Mouse (Mus musculus) CH12.LX (cell line): Measurements from ENCODE around the gene Morn4. TPM values are rescaled to one million over a fixed set of nuclear protein-coding genes. Genes with fewer than 3 reads are reported as not detected.

Experiments used
- DNase-seq: peaks from one replicate; pipeline ENCODE4 v3.0.0-alpha.2; 2013; ENCODE audit errors: extremely low read depth
- H3K27ac ChIP-seq: 2 replicates; pipeline ENCODE4 v1.5.1; 2012; ENCODE audit warnings: low read depth, mild to moderate bottlenecking, control low read depth, moderate library complexity; ENCODE audit not compliant: insufficient read depth
- H3K27me3 ChIP-seq: replicated peaks from 2 replicates; pipeline ENCODE3; 2012; ENCODE audit warnings: inconsistent platforms
- H3K36me3 ChIP-seq, 2 experiments: replicated peaks in 1 of 2; 2 replicates each; pipeline versions ENCODE3 to v1.6.1; 2012; ENCODE audit warnings: inconsistent platforms in 1 of 2, low read length in 1 of 2, mild to moderate bottlenecking in 1 of 2, mixed read lengths in 1 of 2, moderate library complexity in 1 of 2; ENCODE audit not compliant: control insufficient read depth in 1 of 2, insufficient read depth in 1 of 2
- H3K4me1 ChIP-seq, 2 experiments: 2 replicates each; pipeline ENCODE4 v1.6.1; 2012; ENCODE audit warnings: inconsistent platforms in 1 of 2, moderate library complexity in 1 of 2; ENCODE audit not compliant: insufficient read depth in 2 of 2, control insufficient read depth in 1 of 2
- H3K4me2 ChIP-seq: 2 replicates; pipeline ENCODE4 v1.6.1; 2012; ENCODE audit warnings: low read depth, mild to moderate bottlenecking, control low read depth; ENCODE audit not compliant: poor library complexity, insufficient read depth, severe bottlenecking
- H3K4me3 ChIP-seq, 3 experiments: fragments of 150-350 bp in 1 of 3; sonication (generic) in 1 of 3; replicated peaks in 1 of 3; 2 replicates each; pipeline versions ENCODE3 to v1.5.1; 2011 to 2012; ENCODE audit warnings: low read depth in 2 of 3, low read length in 2 of 3, mild to moderate bottlenecking in 2 of 3, moderate library complexity in 2 of 3, control low read depth in 1 of 3, improper control_type of control experiment in 1 of 3, inconsistent platforms in 1 of 3, mixed read lengths in 1 of 3; ENCODE audit not compliant: poor library complexity in 1 of 3
- H3K79me2 ChIP-seq: replicated peaks from 2 replicates; pipeline ENCODE4 v1.6.1; 2012; ENCODE audit warnings: mild to moderate bottlenecking, moderate library complexity; ENCODE audit not compliant: control insufficient read depth, poor library complexity, insufficient read depth, severe bottlenecking; ENCODE audit errors: extremely low read depth
- H3K9ac ChIP-seq: 2 replicates; pipeline ENCODE4 v1.6.1; 2012; ENCODE audit warnings: low read depth, mild to moderate bottlenecking, control low read depth, moderate library complexity; ENCODE audit not compliant: insufficient read depth
- H3K9me3 ChIP-seq: replicated peaks from 2 replicates; pipeline ENCODE3; 2012; ENCODE audit warnings: low read length, inconsistent platforms, mixed read lengths
- BHLHE40 ChIP-seq: IDR thresholded peaks from 2 replicates; pipeline ENCODE4 v1.6.1; 2011; ENCODE audit warnings: mild to moderate bottlenecking, low read depth, low read length, improper control_type of control experiment
- CTCF ChIP-seq, 2 experiments: IDR thresholded peaks in 1 of 2; conservative IDR thresholded peaks in 1 of 2; 2 replicates each; pipeline ENCODE4 v1.5.1; 2011 to 2012; ENCODE audit warnings: low read depth in 2 of 2, low read length in 2 of 2, improper control_type of control experiment in 1 of 2, inconsistent platforms in 1 of 2, mild to moderate bottlenecking in 1 of 2, moderate library complexity in 1 of 2
- E2F4 ChIP-seq: IDR thresholded peaks from 2 replicates; pipeline ENCODE4 v1.6.1; 2011; ENCODE audit warnings: low read depth, low read length, improper control_type of control experiment; ENCODE audit not compliant: insufficient replicate concordance
- ELF1 ChIP-seq: IDR thresholded peaks from 2 replicates; pipeline ENCODE4 v1.6.1; 2014; ENCODE audit warnings: low read depth, mild to moderate bottlenecking, inconsistent platforms, low read length, improper control_type of control experiment
- IRF4 ChIP-seq: IDR thresholded peaks from 2 replicates; pipeline ENCODE4 v1.6.1; 2014; ENCODE audit warnings: low read depth, mild to moderate bottlenecking, inconsistent platforms, low read length, improper control_type of control experiment
- JUN ChIP-seq: IDR thresholded peaks from 2 replicates; pipeline ENCODE4 v1.6.1; 2011; ENCODE audit warnings: low read depth, mild to moderate bottlenecking, low read length, improper control_type of control experiment, moderate library complexity; ENCODE audit not compliant: insufficient read depth
- MAX ChIP-seq: IDR thresholded peaks from 2 replicates; pipeline ENCODE4 v1.6.1; 2011; ENCODE audit warnings: low read length, improper control_type of control experiment
- MYC ChIP-seq: IDR thresholded peaks from 2 replicates; pipeline ENCODE4 v1.6.1; 2011; ENCODE audit warnings: low read depth, mild to moderate bottlenecking, improper control_type of control experiment, low read length
- POLR2A ChIP-seq: IDR thresholded peaks from 2 replicates; pipeline ENCODE4 v1.6.1; 2011; ENCODE audit warnings: low read depth, mild to moderate bottlenecking, improper control_type of control experiment, low read length
- POLR2AphosphoS2 ChIP-seq: IDR thresholded peaks from 2 replicates; pipeline ENCODE4 v1.6.1; 2011; ENCODE audit warnings: low read depth, low read length, improper control_type of control experiment
- RAD21 ChIP-seq: IDR thresholded peaks from 2 replicates; pipeline ENCODE4 v1.6.1; 2011; ENCODE audit warnings: low read depth, mild to moderate bottlenecking, low read length, improper control_type of control experiment, moderate library complexity
- SIN3A ChIP-seq: IDR thresholded peaks from 2 replicates; pipeline ENCODE4 v1.6.1; 2012; ENCODE audit warnings: low read length, improper control_type of control experiment, inconsistent platforms
- SMC3 ChIP-seq: IDR thresholded peaks from 2 replicates; pipeline ENCODE4 v1.6.1; 2011; ENCODE audit warnings: low read depth, low read length, improper control_type of control experiment
- USF1 ChIP-seq: IDR thresholded peaks from 2 replicates; pipeline ENCODE4 v1.6.1; 2014; ENCODE audit warnings: low read depth, mild to moderate bottlenecking, inconsistent platforms, low read length, improper control_type of control experiment
- USF2 ChIP-seq: conservative IDR thresholded peaks from 2 replicates; pipeline ENCODE4 v1.6.1; 2011; ENCODE audit warnings: low read depth, low read length, improper control_type of control experiment
- ZKSCAN1 ChIP-seq: IDR thresholded peaks from 2 replicates; pipeline ENCODE4 v1.6.1; 2012; ENCODE audit warnings: low read depth, inconsistent platforms, low read length, improper control_type of control experiment, borderline replicate concordance
- dilution Hi-C: fragments of 300-500 bp; cut with MboI; formaldehyde crosslinking; loops from 2 replicates; pipeline ENCODE4 v1.14.3; 2020; ENCODE audit warnings: low sequenced_read_pairs; ENCODE audit not compliant: extremely low pct_unique_long_range_greater_than_20kb, extremely low pct_ligation_motif_present
- in situ Hi-C: fragments of 300-500 bp; cut with MboI; formaldehyde crosslinking; loops from 3 replicates; pipeline ENCODE4 v1.14.3; 2019; ENCODE audit warnings: low sequenced_read_pairs, low pct_ligation_motif_present, low pct_unique_long_range_greater_than_20kb, mixed read lengths
- polyA plus RNA-seq: library from polyadenylated mRNA; unstranded; fragments of >175 nt; gene quantifications from 2 replicates; pipeline ENCODE4 v1.2.1, GENCODE M21; 2012; ENCODE audit warnings: low read depth; ENCODE audit not compliant: insufficient read length
- total RNA-seq, 2 experiments: library from RNA; depleted of rRNA; stranded (reverse); fragments of 300-350 nt in 1 of 2; fragments of >200 nt in 1 of 2; gene quantifications; 2 replicates each; pipeline ENCODE4 v1.2.3; 2012 to 2014

Gene Morn4
- total and polyA plus RNA-seq, 3 experiments: 0.04 to 0.24 TPM; not detected in 1

DNA sequence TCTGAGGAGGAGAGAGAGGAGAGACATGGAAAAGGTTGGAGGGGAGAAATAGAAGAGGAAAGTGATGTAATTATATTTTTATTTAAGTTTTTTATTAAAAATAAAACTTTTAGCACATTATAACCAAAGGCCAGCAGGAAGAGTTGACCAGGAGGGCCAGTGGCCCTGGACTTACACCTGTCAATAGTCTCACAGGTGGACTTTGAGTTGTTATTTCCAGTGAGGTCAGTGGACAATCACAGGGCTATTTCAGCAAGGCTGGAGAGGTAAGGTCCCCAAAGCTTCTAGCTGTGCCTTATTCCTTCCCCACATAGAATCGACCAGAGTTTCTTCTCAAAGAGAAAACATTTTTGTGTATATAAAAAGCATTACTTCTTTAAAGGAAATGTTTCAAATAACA, 35.9 kb downstream of the Morn4 start:
- H3K4me2 ChIP-seq: no peak overlapping the region
- no peaks in the 10 kb centered on the region for H3K79me2 ChIP-seq
- in situ Hi-C loops: no loop called here
- no peaks in the 10 kb centered on the region for H3K4me1 ChIP-seq
- H3K36me3 ChIP-seq: no peaks in the 10 kb centered on the region
- TF ChIP-seq USF2 (no peak), SIN3A (no peak)
- peaks cover 20% of the 10 kb centered on the region for H3K27me3 ChIP-seq
- dilution Hi-C loops: no loop called here
- DNase-seq: no peak
- H3K4me3 ChIP-seq: no peak overlapping the region
- H3K27ac ChIP-seq: no peak overlapping the region
- no peak overlapping the region for H3K9ac ChIP-seq
- peaks cover 1% of the 10 kb centered on the region for H3K9me3 ChIP-seq

DNA sequence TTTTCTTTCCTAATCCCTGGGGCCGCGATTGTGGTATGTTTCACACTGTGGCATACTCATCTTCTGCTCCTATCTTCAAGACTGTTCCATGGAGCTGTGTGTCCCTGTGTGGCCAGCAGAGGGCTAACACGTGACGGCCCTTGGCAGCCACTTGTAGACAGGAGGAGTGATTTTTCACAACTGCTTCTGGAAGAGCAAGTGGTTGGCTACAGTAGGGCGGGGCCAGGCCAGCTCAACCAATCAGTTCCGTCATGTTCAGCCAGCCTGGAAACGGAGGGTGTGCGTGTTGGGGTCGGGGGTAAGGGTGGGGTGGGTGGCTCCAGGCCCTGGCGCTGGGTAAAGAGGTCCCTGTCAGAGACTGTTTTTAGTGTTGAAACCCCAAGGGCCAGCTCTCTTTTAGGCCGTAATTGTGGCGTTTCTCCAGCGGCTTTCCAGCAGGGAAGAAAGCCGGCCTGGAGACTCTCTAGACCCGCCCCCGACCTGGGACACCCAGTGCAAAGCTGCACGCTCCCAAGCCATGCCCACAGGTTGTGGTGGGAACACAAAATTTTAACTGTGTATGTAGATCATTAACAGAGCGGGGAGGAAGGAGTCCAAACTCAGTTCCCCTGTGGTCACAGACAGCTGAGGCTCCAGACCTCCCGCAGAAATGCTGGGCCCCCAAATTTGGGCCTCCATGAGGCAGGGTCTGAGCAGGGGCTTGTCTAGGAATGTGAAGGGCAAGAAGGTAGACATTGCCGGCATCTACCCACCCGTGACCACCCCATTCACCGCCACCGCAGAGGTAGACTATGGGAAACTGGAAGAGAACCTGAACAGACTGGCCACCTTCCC, 40.7 kb downstream of the Morn4 start, which contains the start of gene Hoga1:
Hoga1 (plus strand) TSS at position 342 of the 834 bp plus-strand sequence.
- H3K79me2 ChIP-seq: no peaks in the 10 kb centered on the region
- H3K4me2 ChIP-seq: no peak within 1 kb of the TSS
- dilution Hi-C loops (no loop called here), in situ Hi-C loops (loop anchor here (5.0 kb wide), 1 partner anchor 37 kb away; no protein-coding TSS in a partner anchor)
- TF ChIP-seq POLR2AphosphoS2 (no peak), RAD21 (peak; percentile 35), MAX (peak; percentile 88), IRF4 (no peak), USF2 (peak; percentile 59), ELF1 (no peak), MYC (0 out of 2 replicates have a peak, but pooled peaks have one; percentile 43), POLR2A (no peak), CTCF (conservative IDR thresholded peaks at IDR 0.05 in 1 of 2, IDR thresholded peaks at IDR 0.05 in 1 of 2; ENCODE audit: low read depth in 2 of 2, low read length in 2 of 2) (peak in 1 of 2 experiments; percentile 73; a peak in 3 of 4 replicates), BHLHE40 (peak; percentile 98), JUN (no peak), USF1 (peak; percentile 64), ZKSCAN1 (no peak), E2F4 (no peak), SMC3 (peak; percentile 51)
- no peaks in the 10 kb centered on the region for H3K36me3 ChIP-seq
- peak; percentile 51 for DNase-seq
- peaks cover 47% of the 10 kb centered on the region for H3K27me3 ChIP-seq
- no peak within 1 kb of the TSS for H3K9ac ChIP-seq
- no peak within 1 kb of the TSS for H3K27ac ChIP-seq
- H3K4me3 ChIP-seq: no peak within 1 kb of the TSS
- peaks cover 5% of the 10 kb centered on the region for H3K9me3 ChIP-seq
- no peaks in the 10 kb centered on the region for H3K4me1 ChIP-seq
